Mouse (Mus musculus): ENCODE data around the gene Kpna1.
"Not testable (repeated sequence)": the region's sequence is repeated elsewhere in the genome, so short reads cannot be mapped to it uniquely, and the experiment has no call there.

DNA sequence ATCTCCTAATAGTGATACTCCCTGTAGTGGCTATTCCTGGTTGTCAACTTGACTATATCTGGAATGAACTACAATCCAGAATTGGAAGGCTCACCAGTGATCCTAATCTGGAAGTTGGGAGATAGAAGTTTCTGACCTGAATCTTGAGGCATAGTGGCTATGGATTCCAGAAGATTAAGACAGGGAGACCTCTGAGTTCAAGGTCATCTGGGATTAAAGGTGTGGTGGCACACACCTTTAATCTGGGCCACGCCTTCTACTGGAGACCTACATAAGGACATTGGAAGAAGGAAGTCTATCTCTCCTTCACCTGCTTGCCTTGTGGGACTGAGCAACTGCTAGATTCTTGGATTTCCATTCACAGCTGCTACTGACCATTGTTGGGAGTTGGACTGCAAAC is at the start of gene Kpna1:
- TF ChIP-seq CTCF, EP300 (IDR thresholded peaks at IDR 0.05; ENCODE audit: low read depth): not testable (repeated sequence)

All from heart, postnatal 0 days (tissue).